Mouse (Mus musculus): ENCODE measurements around the gene Agps. TPM values are rescaled to one million over a fixed set of nuclear protein-coding genes. Genes with fewer than 3 reads are reported as not detected.
A peak's percentile ranks its signal among the peaks of the same experiment; 100 is the strongest.

Gene Agps
- polyA plus RNA-seq, 1 experiment: 3.5 TPM

DNA sequence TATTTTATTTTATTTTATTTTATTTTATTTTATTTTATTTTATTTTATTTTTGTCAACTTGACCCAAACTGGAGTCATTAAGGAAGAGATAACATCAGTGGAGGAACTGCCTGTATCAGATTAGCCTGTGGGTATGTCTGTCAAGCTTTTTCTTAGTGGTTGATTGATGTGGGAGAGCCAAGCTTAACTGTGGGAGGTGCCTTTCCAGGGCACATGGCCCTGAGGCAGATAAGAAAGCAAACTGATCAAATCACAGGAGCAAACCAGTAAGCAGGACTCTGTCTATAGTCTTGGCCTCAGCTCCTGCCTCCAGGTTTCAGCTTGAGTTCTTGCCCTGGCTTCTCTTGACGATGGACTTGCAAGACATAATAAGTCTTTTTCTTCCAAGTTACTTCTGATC is 6.4 kb upstream of the Agps start:
- TF ChIP-seq CTCF (IDR thresholded peaks at IDR 0.05; ENCODE audit: extremely low read depth, insufficient read depth, insufficient read length, insufficient replicate concordance) (no peak), POLR2A (IDR thresholded peaks at IDR 0.05; ENCODE audit: low read depth, low read length) (no peak)
- WGBS: 41% methylated on average over 1 of the region's 1 CpGs

DNA sequence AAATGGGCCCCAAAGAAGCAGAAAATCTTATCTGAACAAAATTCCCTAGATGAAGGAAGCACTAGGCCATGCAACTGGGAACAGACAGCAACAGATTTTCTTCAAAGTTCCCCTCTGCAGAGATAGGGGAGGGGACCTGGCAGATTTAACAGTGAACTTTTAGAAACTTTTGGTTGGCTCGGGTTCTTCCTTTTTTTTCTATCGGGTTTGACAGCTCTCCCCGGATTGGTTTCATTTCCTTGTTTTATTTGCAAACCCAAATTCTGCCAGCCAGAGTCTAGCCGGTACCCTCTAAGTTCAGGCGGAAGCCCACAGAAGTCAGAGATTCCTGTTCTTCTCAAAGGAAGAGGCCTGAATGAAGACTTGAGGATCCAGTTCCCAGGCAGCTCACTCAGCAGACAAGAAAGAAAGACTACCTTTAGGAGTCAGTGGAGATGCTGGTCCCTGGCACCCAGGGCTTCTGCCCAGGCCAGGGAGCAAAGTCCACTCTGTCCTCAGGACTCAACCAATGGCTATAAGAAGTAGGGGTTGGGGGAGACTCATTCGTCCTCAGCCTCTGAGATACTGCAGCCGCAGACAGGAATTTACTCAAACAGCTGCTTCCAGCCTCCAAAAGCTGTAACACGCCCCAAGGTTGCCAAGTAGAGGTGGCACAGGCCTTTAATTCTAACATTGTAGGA is 2.9 kb upstream of the Agps start:
- TF ChIP-seq CTCF (IDR thresholded peaks at IDR 0.05; ENCODE audit: extremely low read depth, insufficient read depth, insufficient read length, insufficient replicate concordance): no peak
- TF ChIP-seq POLR2A (IDR thresholded peaks at IDR 0.05; ENCODE audit: low read depth, low read length): no peak
- WGBS: 20% methylated on average over 8 of the region's 8 CpGs
- Histone ChIP-seq H3K27me3 (ENCODE audit: control insufficient read depth, insufficient read depth, low read length) (no peaks in the 10 kb centered on the region), H3K27ac (ENCODE audit: insufficient read depth, low read length) (peak overlapping the region; percentile 66), H3K4me3 (ENCODE audit: extremely low read depth, insufficient read depth, insufficient read length) (no peak overlapping the region), H3K36me3 (ENCODE audit: control insufficient read depth, insufficient read depth, low read length) (no peaks in the 10 kb centered on the region), H3K4me1 (ENCODE audit: control insufficient read depth, insufficient read depth, insufficient read length) (peaks cover 6% of the 10 kb centered on the region; the same call in 1 of the 2 replicates)
- peak; percentile 38 to 40 for DNase-seq (ENCODE audit: low read depth in 1 of 2, low spot score in 2 of 2)

More for the DNA sequence above, 6.4 kb upstream of the Agps start:
- Histone ChIP-seq H3K4me1 (ENCODE audit: control insufficient read depth, insufficient read depth, insufficient read length) (peaks cover 8% of the 10 kb centered on the region; the same call in 1 of the 2 replicates), H3K27me3 (ENCODE audit: control insufficient read depth, insufficient read depth, low read length) (no peaks in the 10 kb centered on the region), H3K36me3 (ENCODE audit: control insufficient read depth, insufficient read depth, low read length) (no peaks in the 10 kb centered on the region), H3K27ac (ENCODE audit: insufficient read depth, low read length) (no peak overlapping the region), H3K4me3 (ENCODE audit: extremely low read depth, insufficient read depth, insufficient read length) (no peak overlapping the region)
- DNase-seq (ENCODE audit: low read depth in 1 of 2, low spot score in 2 of 2): no peak

DNA sequence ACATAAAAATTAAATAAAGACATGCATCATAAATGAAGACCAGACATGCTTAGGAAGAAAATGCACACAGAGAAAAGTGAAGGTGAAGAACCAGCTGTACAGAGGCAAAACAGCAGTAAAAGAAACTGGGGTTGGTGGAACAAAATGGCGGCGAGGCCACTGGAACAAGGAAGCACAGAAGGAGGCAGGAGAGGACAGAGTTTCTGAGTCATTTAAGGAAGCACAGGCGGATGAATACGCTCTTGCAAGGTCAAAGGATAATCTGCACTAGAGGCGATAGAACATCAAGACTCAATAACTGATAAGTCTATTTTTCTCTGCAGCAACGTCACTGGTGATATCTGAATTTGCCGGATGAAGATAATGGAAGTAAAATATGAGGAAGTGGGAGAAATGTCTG is 1.7 kb upstream of the Agps start:
- TF ChIP-seq CTCF (IDR thresholded peaks at IDR 0.05; ENCODE audit: extremely low read depth, insufficient read depth, insufficient read length, insufficient replicate concordance) (no peak), POLR2A (IDR thresholded peaks at IDR 0.05; ENCODE audit: low read depth, low read length) (no peak)
- Histone ChIP-seq H3K27ac (ENCODE audit: insufficient read depth, low read length) (no peak overlapping the region), H3K4me1 (ENCODE audit: control insufficient read depth, insufficient read depth, insufficient read length) (peaks cover 6% of the 10 kb centered on the region; the same call in 1 of the 2 replicates), H3K4me3 (ENCODE audit: extremely low read depth, insufficient read depth, insufficient read length) (no peak overlapping the region), H3K27me3 (ENCODE audit: control insufficient read depth, insufficient read depth, low read length) (no peaks in the 10 kb centered on the region), H3K36me3 (ENCODE audit: control insufficient read depth, insufficient read depth, low read length) (no peaks in the 10 kb centered on the region)
- WGBS: 88% methylated on average over 7 of the region's 7 CpGs
- DNase-seq (ENCODE audit: low read depth in 1 of 2, low spot score in 2 of 2): no peak

DNA sequence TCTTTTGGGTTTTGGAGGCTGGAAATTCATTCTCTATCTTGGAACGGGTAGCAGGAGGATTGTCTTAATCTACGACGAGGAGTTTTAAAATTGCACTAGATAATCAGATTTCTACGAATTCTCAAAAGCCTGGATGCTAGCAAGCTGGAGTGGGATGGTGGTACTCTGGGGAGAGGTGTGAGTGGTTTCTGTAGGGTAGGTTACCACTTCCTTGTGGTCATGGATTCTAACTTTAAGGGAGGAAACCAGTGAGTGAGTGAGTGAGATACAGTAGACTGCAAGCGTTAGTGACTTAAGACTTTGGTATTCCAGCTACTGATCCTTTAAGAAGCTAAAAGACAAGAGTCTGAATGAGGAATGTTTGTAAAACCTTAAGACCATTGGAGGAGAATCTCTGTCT is 804 bp downstream of the Agps start:
- TF ChIP-seq POLR2A (IDR thresholded peaks at IDR 0.05; ENCODE audit: low read depth, low read length): no peak
- no peak for TF ChIP-seq CTCF (IDR thresholded peaks at IDR 0.05; ENCODE audit: extremely low read depth, insufficient read depth, insufficient read length, insufficient replicate concordance)
- Histone ChIP-seq H3K27ac (ENCODE audit: insufficient read depth, low read length) (0 out of 2 replicates have a peak overlapping the region, but pooled peaks have one; percentile 67), H3K4me1 (ENCODE audit: control insufficient read depth, insufficient read depth, insufficient read length) (peaks cover 8% of the 10 kb centered on the region; the same call in 1 of the 2 replicates), H3K4me3 (ENCODE audit: extremely low read depth, insufficient read depth, insufficient read length) (peak overlapping the region; percentile 97), H3K27me3 (ENCODE audit: control insufficient read depth, insufficient read depth, low read length) (no peaks in the 10 kb centered on the region), H3K36me3 (ENCODE audit: control insufficient read depth, insufficient read depth, low read length) (no peaks in the 10 kb centered on the region)
- no peak for DNase-seq (ENCODE audit: low read depth in 1 of 2, low spot score in 2 of 2)
- WGBS: 0% methylated on average over 5 of the region's 5 CpGs

DNA sequence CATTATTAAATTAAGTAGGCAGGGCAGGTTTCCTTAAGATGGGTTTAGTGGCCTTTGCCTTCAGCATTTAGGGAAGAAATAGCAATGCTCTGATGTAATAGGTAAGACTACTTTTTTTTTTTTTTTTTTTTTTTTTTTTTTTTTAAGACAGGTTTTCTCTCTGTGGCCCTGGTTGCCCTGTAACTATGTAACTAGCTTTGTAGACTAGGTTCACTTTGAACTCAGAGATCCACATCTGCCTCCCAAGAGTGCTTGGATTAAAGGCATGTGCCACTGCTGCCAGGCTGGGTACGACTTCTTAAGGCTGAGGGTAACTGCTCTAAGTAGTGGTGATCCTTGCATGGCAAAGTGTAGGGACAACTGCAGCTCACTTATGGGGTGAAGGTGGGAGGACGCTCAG is 2.5 kb downstream of the Agps start:
- TF ChIP-seq POLR2A (IDR thresholded peaks at IDR 0.05; ENCODE audit: low read depth, low read length) (no peak), CTCF (IDR thresholded peaks at IDR 0.05; ENCODE audit: extremely low read depth, insufficient read depth, insufficient read length, insufficient replicate concordance) (no peak)
- Histone ChIP-seq H3K27ac (ENCODE audit: insufficient read depth, low read length) (no peak overlapping the region), H3K36me3 (ENCODE audit: control insufficient read depth, insufficient read depth, low read length) (no peaks in the 10 kb centered on the region), H3K27me3 (ENCODE audit: control insufficient read depth, insufficient read depth, low read length) (no peaks in the 10 kb centered on the region), H3K4me3 (ENCODE audit: extremely low read depth, insufficient read depth, insufficient read length) (no peak overlapping the region), H3K4me1 (ENCODE audit: control insufficient read depth, insufficient read depth, insufficient read length) (peaks cover 4% of the 10 kb centered on the region; the same call in 1 of the 2 replicates)
- 91% methylated on average over 2 of the region's 2 CpGs for WGBS
- DNase-seq (ENCODE audit: low read depth in 1 of 2, low spot score in 2 of 2): no peak

DNA sequence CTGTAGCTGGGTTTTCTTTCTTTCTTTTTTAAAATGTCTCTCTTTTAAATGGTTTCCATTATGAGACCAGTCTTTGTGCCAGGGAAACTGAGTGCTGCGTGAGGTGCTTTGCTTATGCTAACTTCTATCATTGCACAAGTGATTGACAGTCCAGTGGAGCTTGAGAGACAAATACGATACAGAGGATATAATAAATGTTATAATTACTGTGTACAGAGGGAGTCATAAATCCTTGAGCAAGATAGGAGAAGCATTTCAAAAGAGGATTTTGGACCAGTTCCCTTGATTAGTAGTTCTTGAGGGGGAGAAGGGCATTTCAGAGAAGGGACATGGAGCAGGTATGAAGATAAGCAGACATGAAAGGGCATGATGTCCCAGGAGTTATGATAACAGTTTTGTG is 10.3 kb downstream of the Agps start:
- no peak for DNase-seq (ENCODE audit: low read depth in 1 of 2, low spot score in 2 of 2)
- H3K4me3 ChIP-seq (ENCODE audit: extremely low read depth, insufficient read depth, insufficient read length): no peak overlapping the region
- TF ChIP-seq POLR2A (IDR thresholded peaks at IDR 0.05; ENCODE audit: low read depth, low read length): no peak
- no peak for TF ChIP-seq CTCF (IDR thresholded peaks at IDR 0.05; ENCODE audit: extremely low read depth, insufficient read depth, insufficient read length, insufficient replicate concordance)
- no peaks in the 10 kb centered on the region; the same call in 1 of the 2 replicates for H3K4me1 ChIP-seq (ENCODE audit: control insufficient read depth, insufficient read depth, insufficient read length)
- H3K27me3 ChIP-seq (ENCODE audit: control insufficient read depth, insufficient read depth, low read length): no peaks in the 10 kb centered on the region
- no peak overlapping the region for H3K27ac ChIP-seq (ENCODE audit: insufficient read depth, low read length)
- WGBS: 91% methylated on average over 2 of the region's 2 CpGs
- peaks cover 1% of the 10 kb centered on the region; the same call in 1 of the 2 replicates for H3K36me3 ChIP-seq (ENCODE audit: control insufficient read depth, insufficient read depth, low read length)

DNA sequence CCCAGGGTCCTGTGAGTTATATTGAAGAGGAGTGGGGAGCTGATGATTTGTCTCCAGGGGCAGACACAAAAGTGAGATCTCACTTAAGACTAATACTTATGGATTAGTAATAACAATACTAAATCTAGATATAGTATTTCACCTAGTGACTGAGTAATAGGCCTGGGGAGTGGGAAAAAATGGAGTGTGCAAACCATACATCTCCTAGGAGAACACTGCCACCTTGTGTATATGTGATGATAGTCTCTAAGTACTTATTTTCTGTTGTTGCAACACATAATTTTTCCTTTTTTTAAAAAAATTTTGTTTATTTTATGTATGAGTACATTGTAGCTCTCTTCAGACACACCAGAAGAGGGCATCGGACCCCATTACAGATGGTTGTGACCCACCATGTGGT is 15.7 kb downstream of the Agps start:
- 95% methylated on average over 1 of the region's 1 CpGs for WGBS
- no peaks in the 10 kb centered on the region for H3K27me3 ChIP-seq (ENCODE audit: control insufficient read depth, insufficient read depth, low read length)
- no peak for DNase-seq (ENCODE audit: low read depth in 1 of 2, low spot score in 2 of 2)
- H3K36me3 ChIP-seq (ENCODE audit: control insufficient read depth, insufficient read depth, low read length): peaks cover 1% of the 10 kb centered on the region
- no peak overlapping the region for H3K27ac ChIP-seq (ENCODE audit: insufficient read depth, low read length)
- no peak overlapping the region for H3K4me3 ChIP-seq (ENCODE audit: extremely low read depth, insufficient read depth, insufficient read length)
- TF ChIP-seq POLR2A (IDR thresholded peaks at IDR 0.05; ENCODE audit: low read depth, low read length) (no peak), CTCF (IDR thresholded peaks at IDR 0.05; ENCODE audit: extremely low read depth, insufficient read depth, insufficient read length, insufficient replicate concordance) (no peak)
- no peaks in the 10 kb centered on the region; the same call in 1 of the 2 replicates for H3K4me1 ChIP-seq (ENCODE audit: control insufficient read depth, insufficient read depth, insufficient read length)
